Mouse (Mus musculus): Measurements from ENCODE around the gene Dph1. TPM values are rescaled to one million over a fixed set of nuclear protein-coding genes. Genes with fewer than 3 reads are reported as not detected.

The Dph1 gene
- total and polyA plus RNA-seq, 2 experiments from 2014 or later: 12.7 to 21.0 TPM

GRCm38 (mm10) chr11:75152603-75153557, 38.2 kb downstream of the Dph1 start:
- Histone ChIP-seq H3K27me3 (ENCODE audit: insufficient read depth, low read length) (no peaks in the 10 kb centered on the region), H3K4me1 (ENCODE audit: insufficient read depth) (no peaks in the 10 kb centered on the region), H3K27ac (ENCODE audit: low read depth, low read length) (no peak overlapping the region), H3K4me3 (ENCODE audit: low read depth, low read length) (no peak overlapping the region), H3K9ac (no peak overlapping the region), H3K9me3 (ENCODE audit: low read length) (no peaks in the 10 kb centered on the region), H3K4me2 (ENCODE audit: low read depth) (no peak overlapping the region), H3K36me3 (ENCODE audit: insufficient read depth) (peaks cover 10% of the 10 kb centered on the region; the same call in 1 of the 2 replicates)
- 86% methylated on average over 18 of the region's 18 CpGs for WGBS
- DNase-seq (no peak), ATAC-seq (no peak)
- TF ChIP-seq CTCF (IDR thresholded peaks at IDR 0.05; ENCODE audit: low read depth): no peak

- 76% methylated on average over 1 of the region's 1 CpGs for WGBS
- Histone ChIP-seq H3K27me3 (ENCODE audit: insufficient read depth, low read length) (no peaks in the 10 kb centered on the region), H3K4me3 (ENCODE audit: low read depth, low read length) (no peak overlapping the region), H3K9ac (no peak overlapping the region), H3K36me3 (ENCODE audit: insufficient read depth) (0 out of 2 replicates have a peak, but pooled peaks cover 3% of the 10 kb centered on the region), H3K27ac (ENCODE audit: low read depth, low read length) (no peak overlapping the region), H3K9me3 (ENCODE audit: low read length) (no peaks in the 10 kb centered on the region), H3K4me1 (ENCODE audit: insufficient read depth) (no peaks in the 10 kb centered on the region), H3K4me2 (ENCODE audit: low read depth) (no peak overlapping the region)
- no peak for TF ChIP-seq CTCF (IDR thresholded peaks at IDR 0.05; ENCODE audit: low read depth)
- DNase-seq (no peak), ATAC-seq (no peak)
These were observed 40.7 kb downstream of the Dph1 start for GRCm38 (mm10) chr11:75150346-75150745.

- Histone ChIP-seq H3K9ac (no peak overlapping the region), H3K36me3 (ENCODE audit: insufficient read depth) (peaks cover 18% of the 10 kb centered on the region), H3K27me3 (ENCODE audit: insufficient read depth, low read length) (no peaks in the 10 kb centered on the region), H3K9me3 (ENCODE audit: low read length) (no peaks in the 10 kb centered on the region), H3K4me2 (ENCODE audit: low read depth) (no peak overlapping the region), H3K4me1 (ENCODE audit: insufficient read depth) (no peaks in the 10 kb centered on the region), H3K27ac (ENCODE audit: low read depth, low read length) (no peak overlapping the region), H3K4me3 (ENCODE audit: low read depth, low read length) (no peak overlapping the region)
- no peak for DNase-seq
- WGBS: 93% methylated on average over 11 of the region's 11 CpGs
- TF ChIP-seq CTCF (IDR thresholded peaks at IDR 0.05; ENCODE audit: low read depth): no peak
- no peak for ATAC-seq
These were observed 42.6 kb downstream of the Dph1 start for GRCm38 (mm10) chr11:75148332-75149035.

- peaks cover 24% of the 10 kb centered on the region for H3K36me3 ChIP-seq (ENCODE audit: insufficient read depth)
- peak overlapping the region; percentile 29; the same call in 1 of the 2 replicates for H3K27ac ChIP-seq (ENCODE audit: low read depth, low read length)
- no peak overlapping the region for H3K4me3 ChIP-seq (ENCODE audit: low read depth, low read length)
- no peak overlapping the region for H3K9ac ChIP-seq
- TF ChIP-seq CTCF (IDR thresholded peaks at IDR 0.05; ENCODE audit: low read depth): no peak
- no peaks in the 10 kb centered on the region for H3K4me1 ChIP-seq (ENCODE audit: insufficient read depth)
- DNase-seq: no peak
- no peaks in the 10 kb centered on the region for H3K9me3 ChIP-seq (ENCODE audit: low read length)
- WGBS: 67% methylated on average over 3 of the region's 3 CpGs
- H3K27me3 ChIP-seq (ENCODE audit: insufficient read depth, low read length): no peaks in the 10 kb centered on the region
- ATAC-seq: no peak
- no peak overlapping the region for H3K4me2 ChIP-seq (ENCODE audit: low read depth)
These were observed 43.2 kb downstream of the Dph1 start for GRCm38 (mm10) chr11:75147846-75148168.

- no peaks in the 10 kb centered on the region for H3K9me3 ChIP-seq (ENCODE audit: low read length)
- TF ChIP-seq CTCF (IDR thresholded peaks at IDR 0.05; ENCODE audit: low read depth): no peak
- ATAC-seq (no peak), DNase-seq (no peak)
- H3K4me2 ChIP-seq (ENCODE audit: low read depth): no peak overlapping the region
- H3K27ac ChIP-seq (ENCODE audit: low read depth, low read length): peak overlapping the region; percentile 29; the same call in 1 of the 2 replicates
- H3K4me3 ChIP-seq (ENCODE audit: low read depth, low read length): no peak overlapping the region
- H3K9ac ChIP-seq: no peak overlapping the region
- H3K27me3 ChIP-seq (ENCODE audit: insufficient read depth, low read length): no peaks in the 10 kb centered on the region
- peaks cover 27% of the 10 kb centered on the region for H3K36me3 ChIP-seq (ENCODE audit: insufficient read depth)
- WGBS: 33% methylated on average over 11 of the region's 11 CpGs
- H3K4me1 ChIP-seq (ENCODE audit: insufficient read depth): no peaks in the 10 kb centered on the region
These were observed 43.8 kb downstream of the Dph1 start for GRCm38 (mm10) chr11:75147106-75147845.

- Histone ChIP-seq H3K9ac (no peak overlapping the region), H3K4me1 (ENCODE audit: insufficient read depth) (no peaks in the 10 kb centered on the region), H3K4me3 (ENCODE audit: low read depth, low read length) (no peak overlapping the region), H3K4me2 (ENCODE audit: low read depth) (no peak overlapping the region), H3K27me3 (ENCODE audit: insufficient read depth, low read length) (no peaks in the 10 kb centered on the region), H3K27ac (ENCODE audit: low read depth, low read length) (no peak overlapping the region), H3K9me3 (ENCODE audit: low read length) (no peaks in the 10 kb centered on the region), H3K36me3 (ENCODE audit: insufficient read depth) (peaks cover 27% of the 10 kb centered on the region)
- TF ChIP-seq CTCF (IDR thresholded peaks at IDR 0.05; ENCODE audit: low read depth): no peak
- DNase-seq (no peak), ATAC-seq (no peak)
- WGBS: 85% methylated on average over 2 of the region's 2 CpGs
These were observed 45.2 kb downstream of the Dph1 start for GRCm38 (mm10) chr11:75145841-75146240.

Data from forebrain, postnatal 0 days (tissue).